Mouse (Mus musculus): Measurements from ENCODE around the gene Tmc7.

DNA sequence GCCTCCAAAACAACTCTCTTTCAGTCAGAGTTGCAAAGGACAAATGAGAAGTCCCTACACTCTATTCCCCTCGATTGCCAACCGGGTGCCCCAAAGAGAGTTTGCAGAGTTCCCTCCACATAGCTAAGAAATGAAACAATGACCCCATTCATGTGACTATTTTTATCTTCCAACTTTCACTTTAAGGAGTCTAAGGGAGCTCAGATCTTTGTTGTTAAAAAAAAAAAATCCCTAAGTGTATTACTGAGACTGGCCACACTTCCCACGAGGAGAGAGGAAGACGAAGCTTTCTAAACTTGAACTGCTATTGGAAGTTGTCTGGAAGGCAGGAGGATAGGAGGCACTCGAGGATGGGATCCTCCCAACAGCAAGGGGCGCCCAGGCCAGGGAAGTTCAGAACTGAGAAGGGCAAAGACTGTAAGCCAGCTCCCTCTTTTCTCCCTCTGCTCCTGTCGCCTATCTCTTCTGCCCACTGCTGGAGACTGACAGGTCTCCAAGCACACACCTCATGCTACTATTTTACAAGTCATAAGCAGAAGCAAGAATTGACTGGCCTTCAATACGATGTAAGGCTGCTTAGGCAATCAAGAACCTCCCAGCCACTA is 96.4 kb downstream of the Tmc7 start:
- TF ChIP-seq CTCF (IDR thresholded peaks at IDR 0.05; ENCODE audit: borderline replicate concordance, control insufficient read depth, extremely low read depth, insufficient read depth, low read length, poor library complexity) (no peak), POLR2A (IDR thresholded peaks at IDR 0.05; ENCODE audit: control insufficient read depth, extremely low read depth, insufficient read depth, low read length, poor library complexity) (no peak)

Data from thymus, adult 2 months (tissue).